Mouse (Mus musculus): ENCODE data around the gene Pld5. TPM values are rescaled to one million over a fixed set of nuclear protein-coding genes. Genes with fewer than 3 reads are reported as not detected.

The Pld5 gene
- polyA plus RNA-seq, 1 experiment: 4.3 TPM

DNA sequence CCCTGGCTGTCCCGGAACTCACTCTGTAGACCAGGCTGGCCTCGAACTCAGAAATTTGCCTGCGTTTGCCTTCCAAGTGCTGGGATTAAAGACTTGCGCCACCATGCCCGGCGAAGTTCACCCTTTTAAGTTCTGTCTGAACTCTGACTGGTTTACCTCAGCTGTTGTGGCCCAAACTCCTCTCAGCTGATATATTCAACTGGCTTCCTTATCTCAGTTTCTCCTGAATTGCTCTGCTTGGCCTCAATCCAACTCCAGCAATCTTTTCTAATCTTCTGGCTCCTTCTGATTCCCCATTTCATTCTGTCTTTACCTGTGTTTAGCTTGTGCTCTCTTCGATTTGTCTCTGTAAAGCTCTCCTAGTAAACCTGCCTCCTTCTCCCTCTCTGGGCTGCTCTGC, 331.9 kb downstream of the Pld5 start:
- TF ChIP-seq CTCF (IDR thresholded peaks at IDR 0.05; ENCODE audit: borderline replicate concordance, extremely low read depth, insufficient read depth, insufficient read length) (no peak), POLR2A (IDR thresholded peaks at IDR 0.05; ENCODE audit: borderline replicate concordance, extremely low read depth, insufficient read depth, insufficient read length, poor library complexity, severe bottlenecking) (no peak)
- DNase-seq (ENCODE audit: low read depth): no peak

DNA sequence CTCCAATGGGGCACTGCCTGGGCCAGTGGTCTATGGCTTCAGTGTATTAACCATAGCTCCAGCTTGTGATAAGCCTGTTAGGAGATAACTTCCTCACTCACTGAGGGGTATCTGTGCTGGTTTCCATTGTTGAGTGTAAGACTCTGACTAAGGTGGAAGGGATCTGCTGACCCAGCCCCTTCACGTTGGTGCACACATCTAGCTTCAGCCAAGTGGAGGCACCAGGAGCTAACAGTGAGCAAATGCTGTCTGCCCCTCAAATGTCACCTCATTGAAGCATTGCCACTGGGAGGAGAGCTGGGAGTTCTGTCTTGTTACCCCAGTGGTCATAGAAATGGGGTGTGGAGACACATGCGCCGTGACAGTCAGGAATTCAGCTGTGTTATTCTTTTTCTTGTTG, 336.4 kb downstream of the Pld5 start:
- no peak for DNase-seq (ENCODE audit: low read depth)
- no peak for TF ChIP-seq POLR2A (IDR thresholded peaks at IDR 0.05; ENCODE audit: borderline replicate concordance, extremely low read depth, insufficient read depth, insufficient read length, poor library complexity, severe bottlenecking)
- no peak for TF ChIP-seq CTCF (IDR thresholded peaks at IDR 0.05; ENCODE audit: borderline replicate concordance, extremely low read depth, insufficient read depth, insufficient read length)

DNA sequence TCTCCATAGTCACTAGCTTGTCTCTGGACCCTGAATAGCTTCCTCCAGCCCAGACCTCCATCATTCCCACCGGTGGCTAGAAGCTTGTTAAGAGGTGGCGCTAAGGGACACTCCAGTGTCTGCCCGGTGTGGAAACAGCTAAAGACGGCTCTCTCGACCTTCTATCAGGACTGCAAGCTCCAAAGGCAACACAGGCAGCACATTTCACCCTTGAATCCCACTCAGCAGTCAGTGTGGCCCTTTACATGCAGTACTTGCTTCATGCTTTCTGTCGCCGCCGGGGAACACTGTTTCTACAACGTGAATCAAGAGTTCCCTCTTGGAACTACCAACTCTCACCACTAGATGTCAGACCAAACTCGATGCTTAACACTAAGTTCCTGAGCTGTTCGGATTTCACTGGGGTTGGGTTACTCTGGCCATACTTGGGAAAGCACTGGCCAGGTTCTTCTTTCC, 338.8 kb downstream of the Pld5 start:
- peak; percentile 94 for DNase-seq (ENCODE audit: low read depth)
- TF ChIP-seq POLR2A (IDR thresholded peaks at IDR 0.05; ENCODE audit: borderline replicate concordance, extremely low read depth, insufficient read depth, insufficient read length, poor library complexity, severe bottlenecking) (no peak), CTCF (IDR thresholded peaks at IDR 0.05; ENCODE audit: borderline replicate concordance, extremely low read depth, insufficient read depth, insufficient read length) (peak; percentile 79; the same call in 1 of the 2 replicates)

DNA sequence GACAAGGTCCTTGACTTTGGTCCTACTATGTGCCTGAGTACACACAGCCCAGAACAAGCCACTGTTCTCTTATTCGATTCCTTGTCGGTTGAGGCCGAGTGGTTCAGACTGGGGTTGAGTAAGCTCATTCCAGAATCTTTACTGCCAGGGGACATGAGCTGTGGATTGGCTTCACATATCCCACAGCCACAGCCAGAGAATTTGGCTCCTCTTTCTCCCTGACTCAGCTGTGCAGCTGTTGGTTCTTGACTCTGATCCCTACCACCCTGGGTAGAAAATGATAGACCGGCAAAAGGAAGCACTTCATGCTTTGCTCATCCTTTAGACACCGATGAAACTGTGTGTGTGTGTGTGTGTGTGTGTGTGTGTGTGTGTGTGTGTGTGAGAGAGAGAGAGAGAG, 343.7 kb downstream of the Pld5 start:
- no peak for DNase-seq (ENCODE audit: low read depth)
- TF ChIP-seq CTCF (IDR thresholded peaks at IDR 0.05; ENCODE audit: borderline replicate concordance, extremely low read depth, insufficient read depth, insufficient read length) (no peak), POLR2A (IDR thresholded peaks at IDR 0.05; ENCODE audit: borderline replicate concordance, extremely low read depth, insufficient read depth, insufficient read length, poor library complexity, severe bottlenecking) (no peak)

DNA sequence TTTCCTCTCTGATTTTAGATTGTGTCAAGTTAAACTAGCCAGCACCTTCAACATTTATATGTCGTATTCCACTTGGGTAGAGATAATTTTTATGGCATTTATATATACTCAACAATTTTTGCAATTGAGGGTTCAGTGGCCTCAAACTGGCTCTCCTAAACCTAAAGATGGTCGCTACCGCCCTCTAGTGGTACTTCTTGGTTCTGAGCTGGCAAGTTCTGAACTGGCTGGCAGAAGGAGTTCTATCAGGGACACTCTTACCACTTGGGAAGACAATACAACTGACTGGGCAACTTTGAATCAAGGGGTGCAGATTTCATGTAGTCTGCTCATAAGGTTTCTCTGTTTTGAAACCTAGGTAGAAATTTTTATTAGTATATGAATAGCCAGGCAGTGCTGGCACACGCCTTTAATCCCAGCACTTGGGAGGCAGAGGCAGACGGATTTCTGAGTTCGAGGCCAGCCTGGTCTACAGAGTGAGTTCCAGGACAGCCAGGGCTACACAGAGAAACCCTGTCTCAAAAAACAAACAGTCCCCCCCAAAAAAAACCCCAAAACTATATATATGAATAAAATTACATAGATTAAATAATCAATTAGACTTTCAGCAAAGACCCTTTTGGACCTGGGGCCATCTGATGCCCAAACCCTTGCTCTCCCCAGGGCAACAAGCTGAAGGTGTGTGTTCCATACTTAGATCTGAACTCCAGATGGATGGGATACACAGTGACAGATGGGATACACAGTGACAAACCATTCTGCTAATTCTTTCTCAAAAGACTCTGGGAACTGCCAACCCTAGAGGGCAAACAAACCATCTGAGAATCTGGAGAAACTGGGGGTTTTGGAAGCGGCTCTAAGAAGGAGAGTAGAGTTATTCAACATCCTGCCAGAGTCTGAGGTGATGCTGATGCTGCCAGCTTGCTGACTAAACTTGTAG, 351.0 kb downstream of the Pld5 start:
- DNase-seq (ENCODE audit: low read depth): peak; percentile 86
- no peak for TF ChIP-seq POLR2A (IDR thresholded peaks at IDR 0.05; ENCODE audit: borderline replicate concordance, extremely low read depth, insufficient read depth, insufficient read length, poor library complexity, severe bottlenecking)
- TF ChIP-seq CTCF (IDR thresholded peaks at IDR 0.05; ENCODE audit: borderline replicate concordance, extremely low read depth, insufficient read depth, insufficient read length): peak; percentile 84; the same call in 1 of the 2 replicates

DNA sequence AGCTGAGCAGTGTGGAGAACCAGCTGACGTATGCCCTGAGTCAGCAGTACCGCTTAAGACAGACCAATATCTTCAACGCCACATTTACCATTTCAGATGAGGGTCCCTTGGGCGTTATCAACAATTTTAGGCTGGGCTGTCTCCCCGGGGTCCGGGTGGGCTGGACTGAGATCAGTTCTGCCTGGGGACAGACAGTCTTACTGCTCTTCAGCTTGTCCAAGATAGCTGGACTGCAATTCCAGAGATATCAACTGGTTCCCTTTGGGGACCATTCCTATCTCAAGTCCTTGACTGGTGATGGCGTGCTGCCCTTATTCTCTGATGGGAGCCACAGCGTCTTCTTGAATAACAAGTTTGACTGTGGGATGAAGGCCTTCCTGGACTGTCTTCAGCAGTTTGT, 354.0 kb downstream of the Pld5 start:
- DNase-seq (ENCODE audit: low read depth): no peak
- TF ChIP-seq POLR2A (IDR thresholded peaks at IDR 0.05; ENCODE audit: borderline replicate concordance, extremely low read depth, insufficient read depth, insufficient read length, poor library complexity, severe bottlenecking) (no peak), CTCF (IDR thresholded peaks at IDR 0.05; ENCODE audit: borderline replicate concordance, extremely low read depth, insufficient read depth, insufficient read length) (no peak)

DNA sequence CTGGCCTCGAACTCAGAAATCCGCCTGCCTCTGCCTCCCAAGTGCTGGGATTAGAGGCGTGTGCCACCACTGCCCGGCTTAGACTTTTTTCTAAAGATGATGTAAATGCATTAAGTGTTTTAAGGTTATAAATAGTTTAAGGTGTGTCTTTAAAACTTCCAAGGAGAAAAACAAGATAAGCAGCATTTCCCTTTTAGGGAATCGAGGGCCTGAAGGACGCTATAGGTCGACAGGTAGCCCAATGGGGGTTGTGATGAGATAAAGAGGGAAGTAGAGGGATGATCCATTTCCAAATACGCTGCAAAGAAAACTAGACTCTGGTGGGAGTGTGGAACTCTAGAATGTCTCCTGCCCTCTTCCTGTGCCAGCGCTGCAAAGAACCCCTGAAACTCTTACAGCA, 355.1 kb downstream of the Pld5 start, which contains the start of gene Gm38100:
Gene Gm38100, plus strand, starts transcription at position 301 of the 400 bp plus-strand sequence.
- no peak for DNase-seq (ENCODE audit: low read depth)
- TF ChIP-seq CTCF (IDR thresholded peaks at IDR 0.05; ENCODE audit: borderline replicate concordance, extremely low read depth, insufficient read depth, insufficient read length) (no peak), POLR2A (IDR thresholded peaks at IDR 0.05; ENCODE audit: borderline replicate concordance, extremely low read depth, insufficient read depth, insufficient read length, poor library complexity, severe bottlenecking) (no peak)

DNA sequence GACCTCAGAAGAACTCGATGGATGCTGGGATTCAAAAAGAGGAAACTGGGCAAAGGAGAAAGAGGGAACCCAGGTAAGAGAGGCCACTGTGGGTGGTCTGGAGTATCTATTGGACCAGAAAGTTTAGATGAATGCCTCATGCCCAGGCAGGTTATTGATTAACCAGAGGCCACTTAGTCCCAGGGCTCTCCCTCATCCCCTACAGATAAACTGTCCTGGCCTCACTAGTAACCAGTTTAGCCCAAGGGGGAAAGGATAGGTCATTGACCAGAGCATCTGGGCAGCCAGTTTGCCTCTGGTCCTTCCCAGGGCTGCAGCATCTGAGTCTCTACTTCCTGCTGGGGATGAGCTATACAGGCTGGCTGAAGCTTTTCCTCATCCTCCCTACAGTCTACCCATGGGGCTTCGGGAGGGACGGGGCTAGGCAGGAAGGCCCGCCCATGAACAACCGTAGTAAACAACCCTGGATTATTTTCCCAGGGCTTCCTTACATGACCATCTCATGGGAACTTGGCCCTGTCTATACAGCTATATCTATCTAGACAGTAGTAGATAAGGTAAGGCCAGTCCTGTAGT, 361.3 kb downstream of the Pld5 start:
- TF ChIP-seq CTCF (IDR thresholded peaks at IDR 0.05; ENCODE audit: borderline replicate concordance, extremely low read depth, insufficient read depth, insufficient read length): no peak
- TF ChIP-seq POLR2A (IDR thresholded peaks at IDR 0.05; ENCODE audit: borderline replicate concordance, extremely low read depth, insufficient read depth, insufficient read length, poor library complexity, severe bottlenecking): no peak
- DNase-seq (ENCODE audit: low read depth): no peak

Data from brain, embryonic 14.5 days (tissue).